Mouse (Mus musculus): ENCODE results near the gene Rims1. TPM values are rescaled to one million over a fixed set of nuclear protein-coding genes. Genes with fewer than 3 reads are reported as not detected.
A peak's percentile ranks its signal among the peaks of the same experiment; 100 is the strongest.

Gene Rims1
- polyA plus RNA-seq, 1 experiment from 2014 or later, result 10.3 TPM

DNA sequence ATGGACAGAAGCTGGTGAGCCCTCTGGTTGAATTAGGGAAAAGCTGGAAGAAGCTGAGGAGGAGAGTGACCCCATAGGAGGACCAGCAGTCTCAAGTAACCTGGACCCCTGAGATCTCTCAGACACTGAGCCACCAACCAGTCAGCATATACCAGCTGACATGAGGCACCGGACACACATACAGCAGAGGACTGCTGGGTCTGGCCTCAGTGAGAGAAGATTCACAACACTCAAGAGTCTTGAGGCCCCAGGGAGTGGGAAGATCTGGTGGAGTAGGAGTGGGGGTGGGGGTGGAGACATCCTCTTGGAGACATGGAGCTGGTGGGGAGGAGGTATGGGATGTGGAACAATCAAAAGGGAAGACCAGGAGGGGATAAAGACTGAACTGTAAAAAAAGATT, 233.1 kb downstream of the Rims1 start:
- H3K36me3 ChIP-seq (ENCODE audit: control insufficient read depth, insufficient read depth), result no peaks in the 10 kb centered on the region
- H3K4me3 ChIP-seq (replicated peaks; ENCODE audit: low read length), result no peak overlapping the region
- H3K4me1 ChIP-seq (replicated peaks; ENCODE audit: control insufficient read depth, insufficient read depth, low read length), result no peaks in the 10 kb centered on the region
- no peak overlapping the region for H3K27ac ChIP-seq (ENCODE audit: low read length)
- ATAC-seq, result no peak
- 94% methylated on average over 1 of the region's 1 CpGs for WGBS
- H3K4me2 ChIP-seq (ENCODE audit: low read length), result no peak overlapping the region
- H3K27me3 ChIP-seq (replicated peaks; ENCODE audit: control insufficient read depth, insufficient read depth, low read length), result no peaks in the 10 kb centered on the region
- no peak overlapping the region for H3K9ac ChIP-seq (replicated peaks; ENCODE audit: low read depth, low read length)
- no peaks in the 10 kb centered on the region for H3K9me3 ChIP-seq (ENCODE audit: control insufficient read depth, low read length)

- no peak for ATAC-seq
- Histone ChIP-seq H3K9me3 (ENCODE audit: control insufficient read depth, low read length) (no peaks in the 10 kb centered on the region), H3K27me3 (replicated peaks; ENCODE audit: control insufficient read depth, insufficient read depth, low read length) (no peaks in the 10 kb centered on the region), H3K4me3 (replicated peaks; ENCODE audit: low read length) (no peak overlapping the region), H3K27ac (ENCODE audit: low read length) (no peak overlapping the region), H3K36me3 (ENCODE audit: control insufficient read depth, insufficient read depth) (no peaks in the 10 kb centered on the region), H3K4me1 (replicated peaks; ENCODE audit: control insufficient read depth, insufficient read depth, low read length) (no peaks in the 10 kb centered on the region), H3K4me2 (ENCODE audit: low read length) (no peak overlapping the region), H3K9ac (replicated peaks; ENCODE audit: low read depth, low read length) (no peak overlapping the region)
- 74% methylated on average over 1 of the region's 1 CpGs for WGBS
These were observed 259.5 kb downstream of the Rims1 start for GRCm38 (mm10) chr1:22546273-22546672.

GRCm38 (mm10) chr1:22538129-22538528, 267.7 kb downstream of the Rims1 start:
- H3K4me3 ChIP-seq (replicated peaks; ENCODE audit: low read length), result no peak overlapping the region
- H3K36me3 ChIP-seq (ENCODE audit: control insufficient read depth, insufficient read depth), result no peaks in the 10 kb centered on the region
- no peak overlapping the region for H3K4me2 ChIP-seq (ENCODE audit: low read length)
- no peaks in the 10 kb centered on the region; the same call in 1 of the 2 replicates for H3K27me3 ChIP-seq (replicated peaks; ENCODE audit: control insufficient read depth, insufficient read depth, low read length)
- H3K4me1 ChIP-seq (replicated peaks; ENCODE audit: control insufficient read depth, insufficient read depth, low read length), result no peaks in the 10 kb centered on the region
- no peak overlapping the region for H3K9ac ChIP-seq (replicated peaks; ENCODE audit: low read depth, low read length)
- no peaks in the 10 kb centered on the region for H3K9me3 ChIP-seq (ENCODE audit: control insufficient read depth, low read length)
- no peak overlapping the region for H3K27ac ChIP-seq (ENCODE audit: low read length)
- 89% methylated on average over 7 of the region's 7 CpGs for WGBS
- no peak for ATAC-seq

GRCm38 (mm10) chr1:22536776-22537175, 269.0 kb downstream of the Rims1 start:
- ATAC-seq, result no peak
- WGBS, result 94% methylated on average over 2 of the region's 2 CpGs
- Histone ChIP-seq H3K4me2 (ENCODE audit: low read length) (no peak overlapping the region), H3K27ac (ENCODE audit: low read length) (no peak overlapping the region), H3K27me3 (replicated peaks; ENCODE audit: control insufficient read depth, insufficient read depth, low read length) (no peaks in the 10 kb centered on the region; the same call in 1 of the 2 replicates), H3K4me3 (replicated peaks; ENCODE audit: low read length) (no peak overlapping the region), H3K9me3 (ENCODE audit: control insufficient read depth, low read length) (no peaks in the 10 kb centered on the region), H3K4me1 (replicated peaks; ENCODE audit: control insufficient read depth, insufficient read depth, low read length) (no peaks in the 10 kb centered on the region), H3K36me3 (ENCODE audit: control insufficient read depth, insufficient read depth) (no peaks in the 10 kb centered on the region), H3K9ac (replicated peaks; ENCODE audit: low read depth, low read length) (no peak overlapping the region)

GRCm38 (mm10) chr1:22535049-22535448, 270.7 kb downstream of the Rims1 start:
- WGBS, result 51% methylated on average over 4 of the region's 4 CpGs
- ATAC-seq, result no peak
- H3K27ac ChIP-seq (ENCODE audit: low read length), result no peak overlapping the region

DNA sequence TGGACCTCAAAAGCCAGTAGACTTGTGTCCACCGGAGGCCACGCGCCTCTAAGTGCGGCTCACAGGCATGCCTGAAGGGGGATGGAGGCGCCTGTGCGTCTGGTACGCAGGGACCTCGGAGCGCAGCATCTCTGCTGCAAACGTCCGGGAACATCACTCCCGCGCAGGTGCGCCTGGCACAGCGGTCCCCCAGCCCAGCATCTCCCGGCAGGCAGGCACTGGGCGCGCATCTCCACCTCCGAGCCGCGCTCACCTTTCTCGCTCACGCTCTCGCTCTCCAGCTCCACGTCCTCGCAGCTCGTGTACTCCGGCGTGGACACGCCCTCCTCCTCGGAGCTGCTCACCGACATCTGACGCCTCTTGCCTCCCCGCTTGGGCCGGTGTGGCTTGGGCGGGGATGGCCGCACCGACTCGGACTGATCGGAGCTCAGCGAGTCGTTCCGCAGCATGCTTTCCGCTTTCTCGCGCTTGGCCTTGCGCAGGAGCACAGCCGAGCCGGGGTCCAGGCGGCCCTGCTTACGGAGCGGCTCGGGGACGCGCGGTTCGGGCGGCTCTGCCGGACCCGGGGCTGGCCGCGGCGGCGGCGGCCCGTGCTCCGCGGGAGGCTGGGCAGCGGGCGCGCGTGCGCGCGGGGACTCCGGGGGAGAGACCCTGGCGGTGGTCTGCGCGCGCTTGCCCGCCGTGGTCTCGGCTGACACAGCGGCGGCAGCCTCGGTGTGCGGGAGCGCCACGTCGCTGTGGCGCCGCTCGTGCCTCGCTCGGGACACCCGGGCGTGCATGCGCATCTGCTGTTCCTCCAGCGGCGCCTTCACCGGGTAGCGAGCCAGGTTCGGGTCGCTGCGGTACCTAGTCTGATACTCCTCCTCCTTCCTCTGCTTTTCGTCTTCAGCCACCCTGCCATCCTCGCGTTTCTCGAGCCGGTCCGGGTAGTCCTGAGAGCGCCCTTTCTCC, 272.4 kb downstream of the Rims1 start:
- under 1% methylated on average over 90 of the region's 112 CpGs for WGBS
- peak overlapping the region; percentile 96 for H3K4me2 ChIP-seq (ENCODE audit: low read length)

More at GRCm38 (mm10) chr1:22535049-22535448, 270.7 kb downstream of the Rims1 start:
- Histone ChIP-seq H3K36me3 (ENCODE audit: control insufficient read depth, insufficient read depth) (no peaks in the 10 kb centered on the region), H3K4me1 (replicated peaks; ENCODE audit: control insufficient read depth, insufficient read depth, low read length) (no peaks in the 10 kb centered on the region), H3K27me3 (replicated peaks; ENCODE audit: control insufficient read depth, insufficient read depth, low read length) (no peaks in the 10 kb centered on the region; the same call in 1 of the 2 replicates), H3K9me3 (ENCODE audit: control insufficient read depth, low read length) (no peaks in the 10 kb centered on the region), H3K4me2 (ENCODE audit: low read length) (no peak overlapping the region), H3K9ac (replicated peaks; ENCODE audit: low read depth, low read length) (no peak overlapping the region), H3K4me3 (replicated peaks; ENCODE audit: low read length) (no peak overlapping the region)

DNA sequence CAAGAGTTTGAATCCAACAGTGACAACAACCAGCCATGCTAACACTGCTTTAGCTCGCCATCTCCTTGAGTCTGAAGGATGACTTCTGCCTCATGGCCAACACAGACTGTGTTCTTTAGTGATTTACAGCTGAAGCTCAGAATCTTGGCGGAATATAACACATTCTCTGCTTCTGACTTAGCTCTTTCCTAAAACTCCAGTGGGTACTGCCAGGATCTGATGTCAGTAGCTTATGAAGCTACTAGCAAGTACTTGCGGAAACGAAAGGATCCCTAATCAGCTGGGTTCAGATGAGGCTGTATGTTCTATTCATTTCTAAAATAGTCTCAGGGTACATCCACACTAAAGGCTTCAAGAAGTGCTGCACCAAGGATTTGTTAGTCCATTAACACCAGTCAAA, 290.7 kb downstream of the Rims1 start:
- WGBS, result 92% methylated on average over 4 of the region's 4 CpGs
- ATAC-seq, result no peak
- H3K9me3 ChIP-seq (ENCODE audit: control insufficient read depth, low read length), result no peaks in the 10 kb centered on the region
- no peaks in the 10 kb centered on the region for H3K36me3 ChIP-seq (ENCODE audit: control insufficient read depth, insufficient read depth)
- H3K4me3 ChIP-seq (replicated peaks; ENCODE audit: low read length), result no peak overlapping the region
- H3K4me2 ChIP-seq (ENCODE audit: low read length), result no peak overlapping the region
- H3K9ac ChIP-seq (replicated peaks; ENCODE audit: low read depth, low read length), result no peak overlapping the region
- H3K27ac ChIP-seq (ENCODE audit: low read length), result no peak overlapping the region
- no peaks in the 10 kb centered on the region for H3K27me3 ChIP-seq (replicated peaks; ENCODE audit: control insufficient read depth, insufficient read depth, low read length)
- H3K4me1 ChIP-seq (replicated peaks; ENCODE audit: control insufficient read depth, insufficient read depth, low read length), result no peaks in the 10 kb centered on the region

More for the DNA sequence above, 272.4 kb downstream of the Rims1 start:
- Histone ChIP-seq H3K4me3 (replicated peaks; ENCODE audit: low read length) (peak overlapping the region; percentile 77), H3K27me3 (replicated peaks; ENCODE audit: control insufficient read depth, insufficient read depth, low read length) (no peaks in the 10 kb centered on the region; the same call in 1 of the 2 replicates), H3K27ac (ENCODE audit: low read length) (peak overlapping the region; percentile 53; the same call in 1 of the 2 replicates), H3K9me3 (ENCODE audit: control insufficient read depth, low read length) (no peaks in the 10 kb centered on the region), H3K9ac (replicated peaks; ENCODE audit: low read depth, low read length) (peak overlapping the region; percentile 74), H3K36me3 (ENCODE audit: control insufficient read depth, insufficient read depth) (no peaks in the 10 kb centered on the region), H3K4me1 (replicated peaks; ENCODE audit: control insufficient read depth, insufficient read depth, low read length) (no peaks in the 10 kb centered on the region)
- peak; percentile 90 for ATAC-seq

DNA sequence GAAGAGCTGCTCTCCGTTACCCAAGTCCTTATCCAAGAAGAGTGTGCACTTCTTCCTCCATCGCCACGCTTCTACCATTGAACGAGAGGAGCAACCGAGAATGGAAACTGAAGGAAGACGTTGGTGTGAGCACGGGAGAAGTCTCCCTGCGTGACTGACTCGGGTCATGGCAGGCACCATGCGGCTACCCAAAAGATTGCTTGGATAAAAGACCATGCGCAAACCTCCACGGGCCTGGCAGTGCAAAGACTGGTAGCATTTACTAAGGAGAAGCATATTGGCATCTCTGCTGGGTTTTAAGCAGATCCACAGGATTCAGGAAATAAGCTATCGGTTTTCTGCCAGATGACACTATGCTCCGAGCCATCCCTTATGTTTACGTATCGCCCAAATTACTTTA, 293.4 kb downstream of the Rims1 start:
- H3K27me3 ChIP-seq (replicated peaks; ENCODE audit: control insufficient read depth, insufficient read depth, low read length), result no peaks in the 10 kb centered on the region
- H3K4me3 ChIP-seq (replicated peaks; ENCODE audit: low read length), result no peak overlapping the region
- H3K27ac ChIP-seq (ENCODE audit: low read length), result no peak overlapping the region
- no peaks in the 10 kb centered on the region for H3K36me3 ChIP-seq (ENCODE audit: control insufficient read depth, insufficient read depth)
- H3K4me1 ChIP-seq (replicated peaks; ENCODE audit: control insufficient read depth, insufficient read depth, low read length), result no peaks in the 10 kb centered on the region
- no peak overlapping the region for H3K4me2 ChIP-seq (ENCODE audit: low read length)
- H3K9ac ChIP-seq (replicated peaks; ENCODE audit: low read depth, low read length), result no peak overlapping the region
- ATAC-seq, result no peak
- WGBS, result 91% methylated on average over 16 of the region's 16 CpGs
- H3K9me3 ChIP-seq (ENCODE audit: control insufficient read depth, low read length), result no peaks in the 10 kb centered on the region

DNA sequence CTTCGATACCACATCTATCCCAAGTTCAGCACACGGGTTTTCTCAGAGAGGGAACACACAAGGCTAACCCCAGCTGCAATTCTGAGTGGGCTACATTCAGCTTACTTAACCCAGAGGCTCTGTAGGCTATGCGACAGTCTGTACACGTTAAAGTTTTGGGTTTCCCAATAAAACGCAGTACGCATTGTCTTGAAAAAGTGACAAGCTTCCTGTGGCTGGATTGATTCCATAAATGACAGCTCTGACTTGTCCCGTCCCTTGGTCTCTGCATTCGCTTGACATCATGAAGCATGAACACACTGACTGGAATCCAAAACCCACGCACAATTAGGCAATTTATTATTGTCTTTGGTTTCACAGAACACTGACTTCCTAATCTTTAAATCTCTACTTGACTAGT, 294.2 kb downstream of the Rims1 start:
- Histone ChIP-seq H3K4me2 (ENCODE audit: low read length) (no peak overlapping the region), H3K27ac (ENCODE audit: low read length) (no peak overlapping the region), H3K36me3 (ENCODE audit: control insufficient read depth, insufficient read depth) (no peaks in the 10 kb centered on the region), H3K9ac (replicated peaks; ENCODE audit: low read depth, low read length) (no peak overlapping the region), H3K4me3 (replicated peaks; ENCODE audit: low read length) (no peak overlapping the region), H3K27me3 (replicated peaks; ENCODE audit: control insufficient read depth, insufficient read depth, low read length) (no peaks in the 10 kb centered on the region), H3K4me1 (replicated peaks; ENCODE audit: control insufficient read depth, insufficient read depth, low read length) (no peaks in the 10 kb centered on the region), H3K9me3 (ENCODE audit: control insufficient read depth, low read length) (no peaks in the 10 kb centered on the region)
- 84% methylated on average over 9 of the region's 9 CpGs for WGBS
- ATAC-seq, result no peak
